Mouse (Mus musculus) R1 (cell line): ENCODE results near the gene Hsf4.

Experiments used
- DNase-seq: peaks from one replicate; pipeline ENCODE4 v3.0.0-alpha.2; 2018; ENCODE audit warnings: low read depth, low spot score

Gene Hsf4

DNA sequence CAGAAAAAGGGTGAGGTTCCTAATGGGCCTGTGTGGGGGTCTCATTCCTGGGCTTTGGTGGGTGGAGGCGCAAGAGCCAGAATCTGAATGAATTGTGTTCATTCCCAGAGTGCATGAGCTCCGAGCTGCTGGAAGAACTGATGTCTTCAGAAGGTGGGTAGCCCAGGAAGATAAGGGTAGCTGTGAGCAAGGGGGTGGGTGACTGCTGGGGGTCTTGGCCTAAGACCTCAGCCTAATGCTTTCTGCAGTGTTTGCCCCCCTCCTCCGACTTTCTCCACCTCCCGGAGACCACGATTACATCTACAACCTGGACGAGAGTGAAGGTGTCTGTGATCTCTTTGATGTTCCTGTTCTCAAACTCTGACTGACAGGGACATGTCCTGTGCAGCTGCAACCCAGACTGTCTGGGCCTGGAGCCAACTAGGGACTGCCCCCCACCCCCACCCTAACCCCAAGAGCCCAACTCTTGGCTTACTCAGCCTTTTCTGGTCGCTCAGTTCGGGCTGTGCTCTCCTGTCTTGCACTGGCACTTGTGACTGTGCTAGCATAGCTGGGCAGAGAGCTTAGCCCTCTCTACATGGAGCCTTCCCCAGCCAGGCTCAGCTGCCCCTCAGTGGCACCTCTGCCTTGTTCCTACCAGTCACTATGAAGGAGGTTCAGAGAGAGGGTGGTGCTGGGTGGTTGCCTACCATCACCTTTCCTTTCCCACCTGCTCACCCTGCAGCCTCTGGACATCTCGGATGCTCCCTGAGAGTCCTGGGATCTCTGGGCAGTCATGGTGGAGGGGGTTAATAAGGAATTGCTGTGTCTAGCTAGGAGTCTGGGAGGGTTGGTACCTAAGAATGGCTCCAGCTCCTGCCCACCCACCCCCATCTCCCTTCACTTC is 35.0 kb downstream of the Hsf4 start:
- no peak for DNase-seq

DNA sequence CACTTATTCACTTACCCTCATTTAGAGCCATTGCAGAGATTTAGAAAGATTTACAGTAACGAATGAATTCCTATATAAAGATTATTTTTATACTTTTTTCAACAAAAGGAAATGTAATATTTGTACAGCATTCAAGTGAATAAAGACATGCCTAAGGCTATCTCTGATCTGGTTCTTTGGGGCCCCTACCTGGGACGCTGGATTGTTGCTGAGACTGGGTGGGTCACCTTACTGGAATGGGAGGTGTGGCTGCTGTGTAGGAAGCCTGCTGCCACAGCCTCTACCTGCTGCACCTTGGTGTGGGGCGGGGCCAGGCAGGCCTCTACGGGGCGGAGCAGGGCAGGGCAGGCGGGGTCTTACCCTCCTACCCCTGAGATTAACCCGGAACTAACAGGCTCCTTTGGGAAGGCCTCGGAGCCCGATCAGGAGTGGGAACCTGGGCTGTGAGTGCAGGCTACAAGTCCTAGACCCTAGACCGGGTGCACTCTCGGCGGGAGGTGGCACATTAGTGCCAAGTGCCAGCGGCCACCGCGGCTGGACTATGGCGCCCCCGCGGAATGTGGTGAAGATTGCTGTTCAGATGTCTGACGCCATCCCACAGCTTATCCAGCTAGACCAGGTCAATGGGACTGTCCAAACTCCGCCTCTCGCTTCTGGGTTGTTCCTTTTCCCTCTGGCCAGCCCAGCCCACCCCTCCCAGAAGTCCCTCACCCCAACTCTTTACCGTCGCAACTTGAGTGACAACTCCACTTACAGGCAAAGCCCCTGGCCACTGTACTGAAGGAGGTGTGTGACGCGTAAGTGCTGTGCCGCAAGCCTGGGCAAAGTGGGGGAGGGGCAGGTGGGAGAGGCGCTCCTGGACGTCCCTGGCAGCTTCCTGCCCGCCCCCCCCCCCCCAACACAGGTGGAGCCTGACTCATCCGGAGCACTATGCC is 35.9 kb downstream of the Hsf4 start, which contains the start of gene Elmo3:
Elmo3 (plus strand) TSS at position 391 of the 935 bp plus-strand sequence.
- peak; percentile 87 for DNase-seq

DNA sequence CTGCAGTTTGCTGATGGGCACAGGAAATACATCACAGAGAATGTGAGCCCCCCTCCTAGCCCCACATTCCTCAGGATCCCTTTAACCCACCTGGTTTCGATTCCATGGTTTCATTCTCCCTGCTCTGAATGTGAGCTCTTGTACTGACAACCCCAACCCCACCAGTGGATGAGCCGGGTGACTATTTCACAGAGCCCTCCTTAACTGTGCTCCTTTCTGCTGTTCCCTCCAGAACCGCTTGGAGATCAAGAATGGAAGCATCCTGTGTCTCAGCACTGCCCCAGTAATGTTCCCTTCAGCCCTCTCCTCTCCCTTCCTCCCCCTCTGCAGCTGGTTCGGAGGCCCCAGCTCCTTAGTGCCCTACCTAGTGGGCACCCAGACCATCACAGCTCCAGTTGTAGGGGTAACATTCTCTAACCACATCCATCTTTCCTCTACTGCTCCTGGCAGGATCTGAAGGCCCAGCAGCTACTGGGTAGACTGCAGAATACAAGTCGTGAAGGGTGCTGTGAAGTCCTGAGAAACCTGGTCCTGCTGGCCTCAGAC is 36.6 kb downstream of the Hsf4 start:
- peak; percentile 39 for DNase-seq

DNA sequence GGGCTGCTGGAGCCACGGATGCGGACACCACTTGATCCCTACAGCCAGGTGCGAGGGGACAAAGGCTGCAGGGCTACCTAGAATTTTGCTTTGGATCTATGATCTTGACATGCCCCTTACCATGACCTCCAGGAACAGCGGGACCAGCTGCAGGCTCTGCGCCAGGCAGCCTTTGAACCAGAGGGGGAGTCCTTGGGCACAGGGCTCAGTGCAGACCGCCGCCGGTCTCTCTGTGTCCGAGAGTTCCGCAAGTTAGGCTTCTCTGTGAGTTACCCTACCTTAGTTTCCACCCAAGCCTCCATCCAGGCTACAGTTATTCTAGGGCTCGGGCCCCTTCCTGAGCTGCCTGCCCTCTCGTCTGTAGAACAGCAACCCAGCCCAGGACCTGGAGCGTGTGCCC is 38.1 kb downstream of the Hsf4 start:
- DNase-seq, result no peak

DNA sequence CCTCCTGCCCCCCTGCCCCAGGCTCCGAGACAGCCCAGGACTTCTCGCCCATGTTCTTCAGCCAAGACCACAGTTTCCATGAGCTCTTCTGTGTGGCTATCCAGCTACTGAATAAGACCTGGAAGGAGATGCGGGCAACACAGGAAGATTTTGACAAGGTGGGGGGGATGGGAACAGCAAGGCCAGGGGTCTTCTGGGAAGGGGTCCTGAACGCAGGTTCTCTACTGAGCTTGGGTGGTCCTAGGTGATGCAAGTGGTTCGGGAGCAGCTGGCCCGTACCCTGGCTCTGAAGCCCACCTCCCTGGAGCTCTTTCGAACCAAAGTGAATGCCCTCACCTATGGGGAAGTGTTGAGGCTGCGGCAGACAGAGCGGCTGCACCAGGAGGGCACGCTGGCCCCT is 38.8 kb downstream of the Hsf4 start:
- DNase-seq, result no peak

DNA sequence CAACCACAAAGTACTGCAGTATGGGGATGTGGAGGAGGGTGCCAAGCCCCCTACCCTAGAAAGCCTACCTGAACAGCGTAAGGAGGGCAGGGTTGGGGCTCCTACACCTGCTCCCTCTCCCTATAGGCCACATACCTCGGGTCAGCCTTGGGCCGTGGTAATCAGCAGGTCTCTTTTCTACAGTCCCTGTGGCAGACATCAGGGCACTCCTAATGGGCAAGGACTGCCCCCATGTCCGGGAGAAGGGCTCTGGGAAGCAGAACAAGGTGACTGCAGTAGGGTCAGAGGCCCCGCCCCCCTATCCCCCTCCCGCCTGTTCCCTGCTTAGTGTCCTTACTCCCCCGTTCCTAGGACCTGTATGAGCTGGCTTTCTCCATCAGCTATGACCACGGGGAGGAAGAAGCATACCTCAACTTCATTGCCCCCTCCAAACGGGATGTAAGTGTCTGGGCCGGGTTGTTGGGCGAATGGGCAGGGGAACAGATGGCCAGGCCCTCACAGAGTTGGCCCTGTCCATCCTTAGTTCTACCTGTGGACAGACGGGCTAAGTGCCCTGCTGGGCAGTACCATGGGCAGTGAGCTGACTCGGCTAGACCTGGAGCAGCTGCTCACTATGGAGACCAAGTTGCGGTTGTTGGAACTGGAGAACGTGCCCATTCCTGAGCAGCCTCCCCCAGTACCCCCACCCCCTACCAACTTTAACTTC is 39.7 kb downstream of the Hsf4 start:
- no peak for DNase-seq

DNA sequence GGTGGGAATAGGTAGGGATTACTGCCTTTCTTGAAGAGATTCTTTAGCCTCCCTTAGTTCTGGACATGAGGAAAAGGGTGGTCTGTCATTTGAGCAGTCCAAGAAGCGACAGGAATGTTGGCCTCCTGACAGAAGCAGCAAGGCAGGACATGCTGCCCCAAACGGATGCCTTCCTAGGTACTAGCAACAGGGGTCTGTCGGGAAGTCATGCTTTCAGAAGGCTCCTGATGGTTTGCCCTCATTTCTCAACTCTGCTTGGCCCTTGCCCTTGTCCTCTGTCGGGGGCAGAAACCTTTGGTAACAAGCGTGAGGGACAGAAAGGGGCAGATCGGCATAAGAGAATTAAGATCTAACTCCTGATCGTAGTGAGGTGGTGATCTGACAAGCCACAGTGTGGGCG is 40.5 kb downstream of the Hsf4 start:
- no peak for DNase-seq

DNA sequence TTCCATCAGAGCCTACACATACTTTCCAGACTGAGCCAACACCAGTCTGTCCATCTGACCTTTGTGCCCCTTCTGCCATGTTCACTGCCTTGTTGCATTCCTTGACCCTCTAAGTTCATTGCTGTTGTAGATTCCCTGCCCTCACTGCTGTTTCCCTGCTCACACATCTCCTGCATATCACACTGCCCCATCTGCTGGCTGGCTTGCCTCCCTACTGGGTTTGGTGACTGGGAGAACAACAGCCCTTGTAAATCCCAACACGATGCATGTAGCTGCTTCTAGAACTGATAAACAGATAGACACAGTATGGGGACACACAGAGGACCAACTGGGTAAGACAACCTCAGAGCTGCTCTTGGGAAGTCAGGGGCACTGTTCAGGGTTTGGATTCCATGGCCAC is 42.1 kb downstream of the Hsf4 start:
- no peak for DNase-seq

DNA sequence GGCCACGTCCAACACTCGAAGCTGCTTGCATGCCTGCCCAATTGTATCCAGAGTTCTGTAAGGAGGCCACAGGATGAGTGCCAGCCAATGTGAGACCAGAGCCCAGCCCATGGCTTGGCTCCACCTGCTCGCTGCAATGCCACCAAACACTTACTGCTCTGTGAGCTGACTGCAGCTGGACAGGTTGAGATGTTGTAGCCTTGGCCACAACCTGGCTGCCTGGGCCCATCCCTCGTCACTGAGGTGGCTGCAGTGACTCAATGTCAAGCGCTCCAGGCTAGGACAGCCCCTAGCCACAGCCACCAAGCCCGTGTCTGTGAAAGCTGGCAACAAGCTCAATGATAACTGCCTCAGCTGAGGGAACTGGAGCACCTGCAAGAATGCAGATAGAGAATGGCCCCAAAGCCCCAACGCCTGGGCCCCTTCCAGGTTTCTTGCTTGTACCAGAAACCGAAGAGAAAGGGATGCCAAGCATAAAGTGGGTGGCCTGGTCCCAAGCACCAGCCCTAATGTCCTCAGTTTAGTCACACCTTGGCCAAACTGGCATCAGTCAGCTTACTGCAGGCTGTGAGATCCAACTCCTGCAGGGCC is 43.4 kb downstream of the Hsf4 start:
- no peak for DNase-seq

DNA sequence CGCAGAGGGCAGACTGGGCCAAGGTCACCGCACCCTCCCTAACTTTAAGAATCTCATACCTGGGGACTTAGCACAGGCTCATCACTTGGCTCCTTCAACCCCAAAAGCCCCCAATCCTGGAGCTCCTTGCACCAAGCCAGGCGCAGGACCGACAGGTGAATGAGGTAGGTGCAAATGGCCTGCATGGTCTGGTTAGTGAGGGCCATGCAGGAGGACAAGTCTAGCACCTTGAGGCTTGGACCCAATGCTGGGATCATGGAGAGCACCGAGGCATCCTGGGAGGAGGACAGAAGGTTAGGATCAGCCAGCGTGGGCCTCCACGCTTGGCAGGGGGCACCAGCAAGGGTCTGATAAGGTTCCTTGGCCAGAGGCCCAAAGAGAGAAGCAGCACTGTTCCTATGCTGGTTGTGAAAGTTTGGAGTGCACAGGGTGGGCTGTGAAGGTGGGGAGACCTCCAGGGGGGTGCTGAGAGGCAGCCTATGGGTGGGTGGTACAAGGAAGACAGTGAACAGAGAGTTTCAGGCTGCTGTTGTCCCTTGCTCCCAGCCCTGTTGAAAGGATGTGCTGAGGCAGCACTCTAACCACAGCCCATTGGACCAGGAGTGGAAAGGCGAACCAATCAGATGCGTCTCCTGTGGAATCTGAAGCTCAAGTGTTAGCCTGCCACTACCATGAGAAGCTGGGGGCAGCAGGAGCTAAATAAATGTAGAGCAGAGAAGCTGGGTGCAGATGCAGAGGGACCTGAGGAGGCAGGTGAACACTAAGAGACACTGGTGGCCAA is 44.2 kb downstream of the Hsf4 start:
- no peak for DNase-seq

DNA sequence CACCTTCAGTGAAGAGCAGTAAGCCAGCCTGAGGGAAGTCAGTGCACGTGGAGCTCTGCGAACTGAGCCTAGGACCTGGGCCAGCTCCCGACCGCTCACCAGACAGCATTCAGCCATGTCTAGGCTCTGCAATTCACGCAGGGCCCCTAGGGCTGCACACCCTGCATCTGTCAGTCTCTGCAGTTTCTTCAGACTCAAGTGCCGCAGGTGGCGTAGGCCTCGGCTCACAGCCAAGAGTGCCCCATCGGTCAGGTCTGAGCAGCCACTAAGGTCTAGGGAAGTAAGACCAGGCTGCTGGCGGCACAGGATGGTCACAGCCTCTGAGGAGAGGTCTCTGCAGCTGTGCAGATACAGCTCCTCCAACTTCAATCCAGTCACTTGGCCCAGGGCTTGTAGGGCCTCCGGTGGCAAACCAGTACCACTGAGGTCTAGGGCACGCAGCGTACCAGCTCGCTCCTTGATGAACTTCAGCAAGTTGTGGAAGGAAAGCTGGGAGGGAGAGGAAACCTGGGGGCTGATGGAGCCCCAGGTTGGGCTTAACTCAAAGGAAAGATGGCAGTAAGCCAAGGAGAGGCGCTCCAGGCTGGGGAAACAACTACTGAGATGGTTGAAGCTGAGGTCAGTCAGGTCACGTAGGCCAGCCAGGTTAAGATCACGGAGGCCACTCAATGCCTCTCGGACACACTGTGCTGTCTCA is 45.6 kb downstream of the Hsf4 start:
- DNase-seq, result no peak

DNA sequence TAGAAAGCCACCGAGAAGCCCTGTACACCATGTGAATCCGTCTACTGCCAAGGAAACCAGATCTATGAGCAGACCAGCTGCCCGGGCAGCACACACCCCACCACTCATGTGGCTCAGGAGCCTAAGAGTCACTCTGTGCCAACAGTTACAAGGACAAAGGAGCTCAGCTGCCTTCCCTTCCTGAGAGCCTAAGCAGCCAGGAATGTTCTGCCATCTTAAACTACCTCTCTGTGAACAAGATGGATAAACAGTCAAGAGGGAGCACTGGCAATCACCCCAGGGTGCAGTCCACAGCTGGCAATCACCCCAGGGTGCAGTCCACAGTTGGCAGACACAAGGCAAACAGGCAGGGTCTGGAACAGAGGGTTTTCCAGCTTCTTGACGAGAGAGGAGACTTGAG is 48.3 kb downstream of the Hsf4 start:
- no peak for DNase-seq

DNA sequence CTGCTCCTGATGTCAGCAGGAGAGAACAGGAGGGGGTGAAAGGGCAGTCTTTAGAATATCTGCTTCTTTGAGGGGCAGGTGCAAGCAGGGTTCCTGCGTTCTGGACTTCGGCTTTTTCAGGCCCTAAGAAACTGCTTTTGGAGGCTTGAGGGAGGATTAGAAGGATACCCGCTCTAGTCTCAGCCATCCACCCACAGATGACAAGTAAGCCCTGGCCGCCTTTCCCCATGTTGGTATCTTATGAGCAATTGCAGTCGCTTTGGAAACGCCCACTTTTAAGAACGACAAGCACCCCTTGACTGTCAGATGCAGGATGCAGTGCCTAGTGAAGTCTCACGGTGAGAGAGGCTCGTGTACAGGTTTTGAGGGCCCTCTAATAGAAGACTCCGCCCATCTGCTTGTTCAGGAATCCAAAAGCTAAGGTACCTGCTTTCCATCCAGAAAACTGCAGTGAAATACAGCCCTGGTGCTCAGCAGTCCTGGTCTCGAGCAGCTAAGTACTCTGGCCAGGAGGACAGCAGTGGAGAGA is 49.1 kb downstream of the Hsf4 start:
- no peak for DNase-seq

DNA sequence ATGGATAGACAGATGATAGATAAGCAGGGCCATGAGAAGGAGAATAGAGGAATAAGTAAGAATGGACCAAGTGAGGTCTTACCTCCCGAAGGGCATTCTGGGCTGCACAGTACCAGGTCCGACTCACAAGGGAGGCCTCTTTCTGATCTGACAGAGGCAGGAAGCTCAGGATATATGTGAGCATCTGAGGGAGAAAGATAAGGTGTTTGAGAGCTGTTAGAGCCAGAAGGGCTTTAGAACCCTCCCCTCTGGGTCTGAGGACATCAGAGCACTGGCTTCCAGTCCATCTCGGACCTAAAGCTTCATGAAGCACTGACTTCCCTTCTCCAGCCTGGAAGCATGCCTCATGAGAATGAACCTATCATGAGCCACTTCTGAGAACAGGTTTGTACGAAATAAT is 53.6 kb downstream of the Hsf4 start:
- no peak for DNase-seq
